Mouse (Mus musculus) left cerebral cortex, adult 2 months (tissue): ENCODE measurements at regions not wholly inside any gene's neighbourhood (a gene's known extent, or its start where the extent isn't known, plus 50 kb on each side); places are given as distances from the start of the nearest gene placed in this dataset.
"Not testable (repeated sequence)": the region's sequence is repeated elsewhere in the genome, so short reads cannot be mapped to it uniquely, and the experiment has no call there.

ENCODE experiments used
- DNase-seq, 2 experiments: peaks; one replicate each; pipeline ENCODE4 v3.0.0; 2021 to 2022; ENCODE audit warnings: low spot score in 2 of 2, mixed read lengths in 1 of 2; ENCODE audit errors: extremely low spot score in 1 of 2
- H3K27ac ChIP-seq: fragments of 200-600 bp; 2 replicates; pipeline ENCODE4 v1.8.1; 2022
- H3K4me3 ChIP-seq: fragments of 200-600 bp; 2 replicates; pipeline ENCODE4 v1.8.1; 2022
- CTCF ChIP-seq: fragments of 200-600 bp; IDR thresholded peaks from 2 replicates; pipeline ENCODE4 v1.8.1; 2022; ENCODE audit warnings: antibody characterized with exemption, mild to moderate bottlenecking, moderate library complexity
- intact Hi-C: fragments of 180-260 bp; cut with DNase I; formaldehyde crosslinking; loops from one replicate; pipeline ENCODE4 v1.15.1; 2025

DNA sequence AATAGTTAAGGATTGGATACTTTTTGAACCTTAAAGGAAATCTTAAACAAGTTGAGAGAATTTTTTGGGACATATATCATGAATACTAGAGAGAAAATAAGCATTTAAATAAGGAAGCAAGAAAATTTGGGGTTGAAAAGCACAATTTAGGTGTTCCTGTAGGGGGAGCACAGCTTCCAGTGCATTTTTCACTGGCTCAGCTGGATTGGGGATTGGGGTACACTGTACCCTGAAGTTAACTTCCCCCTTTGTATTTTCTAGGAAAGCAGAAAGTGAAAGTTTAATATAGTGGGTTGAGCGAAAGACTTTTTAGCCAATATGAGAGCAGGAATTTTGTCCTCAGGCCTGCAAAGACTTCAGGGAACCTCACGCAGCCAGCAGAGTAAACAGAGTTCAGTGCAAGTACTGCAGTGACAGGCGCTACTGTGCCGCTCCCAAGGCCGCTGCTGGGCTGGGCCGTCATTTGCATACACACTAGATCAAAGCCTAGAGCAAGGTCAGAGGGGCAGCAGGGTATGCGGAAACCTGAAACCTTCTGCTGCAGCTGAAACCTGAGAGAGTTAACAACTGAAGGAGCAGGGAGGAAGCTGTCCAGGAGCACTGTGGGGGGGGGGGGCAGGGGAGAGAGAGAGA is 1111.4 kb downstream of the H2al1n start:
- intact Hi-C loops: no loop called here
- no peak overlapping the region for H3K27ac ChIP-seq
- DNase-seq: no peak
- TF ChIP-seq CTCF: peak; percentile 38
- H3K4me3 ChIP-seq: no peak overlapping the region

DNA sequence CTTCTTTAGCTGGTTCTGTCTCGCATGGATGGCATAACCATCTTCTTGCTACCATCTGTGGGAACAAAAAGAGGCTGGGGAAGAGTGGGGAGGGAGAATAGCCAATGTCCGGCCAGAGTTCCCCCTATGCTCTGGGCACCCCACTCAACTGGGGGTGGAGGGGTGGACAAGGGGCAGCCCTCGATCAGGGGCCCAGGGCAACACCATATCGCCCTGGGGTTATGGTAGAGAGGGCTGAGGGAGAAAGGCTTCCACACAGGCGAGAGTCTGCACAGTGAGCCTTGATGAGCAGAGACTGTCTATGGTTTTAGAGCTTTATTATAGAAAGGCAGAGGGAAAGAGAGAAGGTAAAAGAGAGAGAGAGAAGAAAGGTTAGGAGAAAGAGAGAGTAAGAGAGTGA is 1112.0 kb downstream of the H2al1n start:
- no peak overlapping the region for H3K27ac ChIP-seq
- intact Hi-C loops: no loop called here
- H3K4me3 ChIP-seq: no peak overlapping the region
- DNase-seq: no peak
- TF ChIP-seq CTCF: no peak

DNA sequence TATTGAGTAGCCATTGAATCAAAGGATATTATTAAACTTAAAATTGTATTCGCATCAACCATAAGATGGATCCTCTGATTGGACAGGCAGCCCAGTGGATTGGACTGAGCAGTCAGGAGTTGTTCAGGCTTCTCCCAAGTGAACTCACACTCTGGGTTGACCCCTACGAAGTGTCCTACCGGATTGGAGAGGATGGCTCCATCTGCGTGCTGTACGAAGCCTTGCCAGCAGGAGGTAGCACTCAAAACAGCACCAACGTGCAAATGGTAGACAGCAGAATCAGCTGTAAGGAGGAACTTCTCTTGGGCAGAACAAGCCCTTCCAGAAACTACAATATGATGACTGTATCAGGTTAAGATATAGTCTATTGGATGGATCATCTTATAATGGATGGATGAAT is 1154.2 kb downstream of the H2al1n start:
- DNase-seq, intact Hi-C loops, H3K4me3 ChIP-seq, H3K27ac ChIP-seq: not testable (repeated sequence)
